Mouse (Mus musculus) thymus, adult 2 months (tissue): ENCODE results near the gene Ndufa13.

Experiments used
- CTCF ChIP-seq: fragments of 200-500 bp; IDR thresholded peaks from 2 replicates; pipeline ENCODE4 v1.5.1; 2012; ENCODE audit warnings: mild to moderate bottlenecking, control low read depth, low read length, moderate library complexity, borderline replicate concordance; ENCODE audit not compliant: control insufficient read depth, poor library complexity, insufficient read depth; ENCODE audit errors: extremely low read depth
- POLR2A ChIP-seq: fragments of 200-500 bp; IDR thresholded peaks from 2 replicates; pipeline ENCODE4 v1.6.1; 2012; ENCODE audit warnings: mild to moderate bottlenecking, low read length, control low read depth, moderate library complexity; ENCODE audit not compliant: control insufficient read depth, poor library complexity, insufficient read depth; ENCODE audit errors: extremely low read depth

- TF ChIP-seq CTCF (0 out of 2 replicates have a peak, but pooled peaks have one; percentile 14), POLR2A (no peak)
These were observed 16.7 kb upstream of the Ndufa13 start for GRCm38 (mm10) chr8:69919010-69919409.
